Mouse (Mus musculus): Measurements from ENCODE around the gene Tdrkh.

Tdrkh gene

GRCm38 (mm10) chr3:94413031-94413679 lies at the start of gene Tdrkh:
Gene Tdrkh (plus strand): TSS chr3:94413273.
- CTCF ChIA-PET: interaction anchor here in 3 of 4 experiments (0.5 to 1.4 kb wide), 4 partner anchors 30 to 475 kb away, joined by 3 to 6 read pairs (median 4); partner anchors contain the start of gene Mrpl9 (in 1 of the 3)
- POLR2A ChIA-PET: interaction anchor here in 2 of 4 experiments (0.6 to 1.7 kb wide), 9 partner anchors 30 to 373 kb away, joined by 3 to 15 read pairs (median 3); partner anchors contain the start of genes Cgn (in 1 of the 2), Mrpl9 (in 1 of the 2), Oaz3 (in 1 of the 2) and Rorc (in 1 of the 2)

- ChIA-PET CTCF (interaction anchor here in 2 of 4 experiments (0.5 to 1.5 kb wide), 2 partner anchors 79 to 817 kb away, joined by 5 read pairs; partner anchors contain the start of gene Mrpl9 (in 1 of the 2)), POLR2A (interaction anchor here in 2 of 4 experiments (0.6 to 1.6 kb wide), 4 partner anchors 14 to 150 kb away, joined by 3 read pairs; no protein-coding TSS in a partner anchor)
Measured at GRCm38 (mm10) chr3:94363291-94364153, 49.6 kb upstream of the Tdrkh start.

- CTCF ChIA-PET: interaction anchor here in 2 of 4 experiments (0.6 to 1.5 kb wide), 3 partner anchors 78 to 524 kb away, joined by 3 to 7 read pairs (median 5); partner anchors contain the start of gene Mrpl9 (in 1 of the 2)
- POLR2A ChIA-PET: interaction anchor here in 1 of 4 experiments (1.0 kb wide), 1 partner anchor 13 kb away, joined by 3 read pairs; no protein-coding TSS in a partner anchor
Measured at GRCm38 (mm10) chr3:94364154-94364526, 48.9 kb upstream of the Tdrkh start.

GRCm38 (mm10) chr3:94366761-94367160 lies 46.3 kb upstream of the Tdrkh start:
- ChIA-PET POLR2A (interaction anchor here in 2 of 4 experiments (0.6 to 2.6 kb wide), 9 partner anchors 11 to 1286 kb away, joined by 3 to 8 read pairs (median 3); partner anchors contain the start of genes Mrpl9 (in 1 of the 2) and Oaz3 (in 1 of the 2)), CTCF (interaction anchor here (0.6 to 2.1 kb wide), 66 partner anchors 10 to 662 kb away, joined by 3 to 20 read pairs (median 4); partner anchors contain the start of genes Mrpl9 (in 2 of the 4), Oaz3 (in 2 of the 4) and Tdrkh (in 1 of the 4))

- ChIA-PET CTCF (interaction anchor here in 3 of 4 experiments (0.7 to 2.1 kb wide), 17 partner anchors 10 to 536 kb away, joined by 3 to 20 read pairs (median 7); partner anchors contain the start of genes Mrpl9 (in 2 of the 3) and Oaz3 (in 2 of the 3)), POLR2A (interaction anchor here in 2 of 4 experiments (0.6 to 2.6 kb wide), 4 partner anchors 10 to 394 kb away, joined by 3 to 8 read pairs (median 4); partner anchors contain the start of genes Mrpl9 (in 1 of the 2) and Oaz3 (in 1 of the 2))
Measured at GRCm38 (mm10) chr3:94367511-94367910, 45.6 kb upstream of the Tdrkh start.

- ChIA-PET CTCF (interaction anchor here (0.6 to 2.2 kb wide), 6 partner anchors 53 to 455 kb away, joined by 3 to 5 read pairs (median 3); no protein-coding TSS in a partner anchor), POLR2A (interaction anchor here in 2 of 4 experiments (0.6 to 3.3 kb wide), 7 partner anchors 9 to 646 kb away, joined by 3 to 15 read pairs (median 3); partner anchors contain the start of genes Mrpl9 (in 1 of the 2), Oaz3 (in 1 of the 2) and Tdrkh (in 1 of the 2))
Measured at GRCm38 (mm10) chr3:94368631-94369030, 44.4 kb upstream of the Tdrkh start.

GRCm38 (mm10) chr3:94369709-94370108 lies 43.4 kb upstream of the Tdrkh start:
- ChIA-PET CTCF (interaction anchor here (0.5 to 2.2 kb wide), 9 partner anchors 9 to 1474 kb away, joined by 3 to 6 read pairs (median 4); no protein-coding TSS in a partner anchor), POLR2A (interaction anchor here in 2 of 4 experiments (0.6 to 3.3 kb wide), 10 partner anchors 7 to 221 kb away, joined by 3 to 15 read pairs (median 3); partner anchors contain the start of genes Mrpl9 (in 1 of the 2), Oaz3 (in 1 of the 2) and Tdrkh (in 1 of the 2))

GRCm38 (mm10) chr3:94371637-94372036 lies 41.4 kb upstream of the Tdrkh start:
- POLR2A ChIA-PET: interaction anchor here in 3 of 4 experiments (0.5 to 3.3 kb wide), 12 partner anchors 9 to 694 kb away, joined by 3 to 15 read pairs (median 3); partner anchors contain the start of genes C2cd4d (in 1 of the 3), Cgn (in 1 of the 3), Lingo4 (in 1 of the 3) and Tdrkh (in 1 of the 3)
- CTCF ChIA-PET: interaction anchor here in 1 of 4 experiments (1.1 kb wide), 1 partner anchor 162 kb away, joined by 3 read pairs; no protein-coding TSS in a partner anchor

GRCm38 (mm10) chr3:94372038-94372437 lies 41.0 kb upstream of the Tdrkh start:
- POLR2A ChIA-PET: interaction anchor here in 3 of 4 experiments (0.5 to 1.5 kb wide), 11 partner anchors 8 to 624 kb away, joined by 3 to 15 read pairs (median 3); partner anchors contain the start of genes C2cd4d (in 1 of the 3), Cgn (in 1 of the 3) and Lingo4 (in 1 of the 3)
- CTCF ChIA-PET: interaction anchor here in 1 of 4 experiments (1.1 to 1.2 kb wide), 2 partner anchors 161 to 531 kb away, joined by 3 read pairs; no protein-coding TSS in a partner anchor

- ChIA-PET CTCF (interaction anchor here in 1 of 4 experiments (1.0 to 1.2 kb wide), 2 partner anchors 84 to 530 kb away, joined by 3 read pairs; no protein-coding TSS in a partner anchor), POLR2A (interaction anchor here (0.7 to 1.5 kb wide), 8 partner anchors 8 to 150 kb away, joined by 3 to 5 read pairs (median 3); partner anchors contain the start of genes C2cd4d (in 1 of the 4) and Tdrkh (in 1 of the 4))
Measured at GRCm38 (mm10) chr3:94372641-94373040, 40.4 kb upstream of the Tdrkh start, which contains the start of gene Rorc. Gene Rorc (plus strand): TSS chr3:94372794.

GRCm38 (mm10) chr3:94373090-94373489 lies 40.0 kb upstream of the Tdrkh start:
- CTCF ChIA-PET: interaction anchor here in 1 of 4 experiments (0.7 to 1.2 kb wide), 3 partner anchors 12 to 530 kb away, joined by 3 read pairs; no protein-coding TSS in a partner anchor
- POLR2A ChIA-PET: interaction anchor here (0.6 to 1.5 kb wide), 6 partner anchors 8 to 1066 kb away, joined by 3 to 5 read pairs (median 4); partner anchors contain the start of genes C2cd4d (in 1 of the 4) and Tdrkh (in 1 of the 4)

GRCm38 (mm10) chr3:94373597-94374011 lies 39.5 kb upstream of the Tdrkh start:
- POLR2A ChIA-PET: interaction anchor here in 3 of 4 experiments (0.6 to 1.3 kb wide), 6 partner anchors 18 to 1067 kb away, joined by 3 to 5 read pairs (median 4); partner anchors contain the start of gene Tdrkh (in 1 of the 3)
- CTCF ChIA-PET: interaction anchor here in 1 of 4 experiments (0.7 to 1.0 kb wide), 2 partner anchors 13 to 83 kb away, joined by 3 read pairs; no protein-coding TSS in a partner anchor

- POLR2A ChIA-PET: interaction anchor here in 1 of 4 experiments (0.8 kb wide), 1 partner anchor 17 kb away, joined by 3 read pairs; no protein-coding TSS in a partner anchor
Measured at GRCm38 (mm10) chr3:94374636-94375035, 38.4 kb upstream of the Tdrkh start.

GRCm38 (mm10) chr3:94375146-94375545 lies 37.9 kb upstream of the Tdrkh start:
- CTCF ChIA-PET: interaction anchor here in 1 of 4 experiments (0.5 kb wide), 1 partner anchor 218 kb away, joined by 6 read pairs; no protein-coding TSS in a partner anchor

More at GRCm38 (mm10) chr3:94374636-94375035, 38.4 kb upstream of the Tdrkh start:
- CTCF ChIA-PET: interaction anchor here in 1 of 4 experiments (0.5 kb wide), 1 partner anchor 218 kb away, joined by 6 read pairs; no protein-coding TSS in a partner anchor

GRCm38 (mm10) chr3:94375861-94376260 lies 37.2 kb upstream of the Tdrkh start:
- POLR2A ChIA-PET: no interaction called here
- CTCF ChIA-PET: interaction anchor here in 2 of 4 experiments (0.6 to 1.3 kb wide), 2 partner anchors 9 to 11 kb away, joined by 5 to 6 read pairs; no protein-coding TSS in a partner anchor

More at GRCm38 (mm10) chr3:94375146-94375545, 37.9 kb upstream of the Tdrkh start:
- POLR2A ChIA-PET: no interaction called here
